Mouse (Mus musculus): ENCODE results near the gene Mov10l1.

DNA sequence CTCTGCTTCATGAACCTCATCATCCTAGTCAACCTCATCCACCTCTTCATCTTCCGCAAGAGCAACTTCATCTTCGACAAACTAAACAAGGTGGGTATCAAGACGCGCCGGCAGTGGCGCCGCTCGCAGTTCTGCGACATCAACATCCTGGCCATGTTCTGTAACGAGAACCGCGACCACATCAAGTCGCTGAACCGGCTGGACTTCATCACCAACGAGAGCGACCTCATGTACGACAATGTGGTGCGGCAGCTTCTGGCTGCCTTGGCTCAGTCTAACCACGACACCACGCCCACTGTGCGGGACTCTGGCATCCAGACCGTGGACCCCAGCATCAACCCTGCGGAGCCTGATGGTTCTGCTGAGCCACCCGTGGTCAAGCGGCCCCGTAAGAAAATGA lies 85.5 kb downstream of the Mov10l1 start:
- TF ChIP-seq CTCF (IDR thresholded peaks at IDR 0.05; ENCODE audit: borderline replicate concordance, insufficient read depth, low read length) (no peak), POLR2A (IDR thresholded peaks at IDR 0.05; ENCODE audit: low read depth, low read length) (no peak)
